Mouse (Mus musculus): ENCODE measurements around the gene Srpk1. TPM values are rescaled to one million over a fixed set of nuclear protein-coding genes. Genes with fewer than 3 reads are reported as not detected.

Srpk1 gene
- total RNA-seq (2012; rRNA removed) (125 and 138 TPM in 2 replicates), polyA plus RNA-seq (2012; ENCODE audit: insufficient read depth in 1 of 2, insufficient read length in 2 of 2, low read depth in 1 of 2, low replicate concordance in 2 of 2, missing spikeins in 1 of 2) (100 to 1,000 TPM; 119 to 211 TPM)

- H3K4me1 ChIP-seq (ENCODE audit: control insufficient read depth in 1 of 2, insufficient read depth in 2 of 2, low read length in 2 of 2) = peaks cover 32 to 48% of the 10 kb centered on the region in 2 experiments
- H3K27ac ChIP-seq (ENCODE audit: control insufficient read depth, low read depth, low read length) = peak within 1 kb of the TSS; percentile 80
- H3K27me3 ChIP-seq (ENCODE audit: control insufficient read depth in 1 of 2, insufficient read depth in 2 of 2, low read length in 2 of 2) = no peaks in the 10 kb centered on the region
- H3K9ac ChIP-seq (ENCODE audit: control insufficient read depth, low read depth, low read length, poor library complexity, severe bottlenecking) = peak within 1 kb of the TSS; percentile 99
- peaks cover 50% of the 10 kb centered on the region for H3K79me2 ChIP-seq (ENCODE audit: control insufficient read depth, insufficient read depth, low read length, poor library complexity)
- H3K36me3 ChIP-seq (ENCODE audit: control insufficient read depth in 1 of 2, insufficient read depth in 2 of 2, low read length in 2 of 2) = peaks cover 21 to 54% of the 10 kb centered on the region in 2 experiments
- H3K9me3 ChIP-seq (replicated peaks; ENCODE audit: insufficient read depth, low read length) = no peaks in the 10 kb centered on the region
- H3K4me3 ChIP-seq (ENCODE audit: control insufficient read depth in 1 of 2, insufficient read depth in 1 of 2, low read depth in 2 of 2, low read length in 2 of 2) = peak within 1 kb of the TSS; percentile 71 to 99
- peak; percentile 93 for DNase-seq (ENCODE audit: low read depth, low spot score)
- TF ChIP-seq TAL1 (IDR thresholded peaks at IDR 0.05; ENCODE audit: low read length) (no peak), SMC3 (IDR thresholded peaks at IDR 0.05; ENCODE audit: low read depth, low read length) (no peak), CHD2 (IDR thresholded peaks at IDR 0.05; ENCODE audit: low read length) (no peak), GATA1 (IDR thresholded peaks at IDR 0.05; ENCODE audit: low read depth, low read length) (no peak), MAZ (IDR thresholded peaks at IDR 0.05; ENCODE audit: low read depth, low read length) (no peak; the same call in 1 of the 2 replicates), MYB (IDR thresholded peaks at IDR 0.05; ENCODE audit: low read depth, low read length) (peak; percentile 57; the same call in 1 of the 2 replicates), ZKSCAN1 (IDR thresholded peaks at IDR 0.05; ENCODE audit: low read depth, low read length) (no peak), TCF12 (IDR thresholded peaks at IDR 0.05; ENCODE audit: low read depth, low read length) (peak; percentile 70), KAT2A (conservative IDR thresholded peaks at IDR 0.05; ENCODE audit: low read depth, low read length) (no peak; the same call in 1 of the 2 replicates), MEF2A (IDR thresholded peaks at IDR 0.05; ENCODE audit: extremely low read depth, insufficient replicate concordance, low read depth, low read length, poor library complexity, severe bottlenecking) (peak; percentile 20; the same call in 1 of the 2 replicates), NRF1 (IDR thresholded peaks at IDR 0.05; ENCODE audit: insufficient read depth, low read depth, low read length, poor library complexity, severe bottlenecking) (peak; percentile 93), MXI1 (IDR thresholded peaks at IDR 0.05; ENCODE audit: low read depth, low read length) (no peak; the same call in none of the 2 replicates), GABPA (IDR thresholded peaks at IDR 0.05; ENCODE audit: low read depth, low read length) (no peak), UBTF (IDR thresholded peaks at IDR 0.05; ENCODE audit: borderline replicate concordance, insufficient read depth, low read depth, low read length) (no peak), MYC (IDR thresholded peaks at IDR 0.05; ENCODE audit: low read depth, low read length) (peak; percentile 60; the same call in 1 of the 2 replicates), HCFC1 (IDR thresholded peaks at IDR 0.05; ENCODE audit: low read depth, low read length) (peak; percentile 76), MAX (IDR thresholded peaks at IDR 0.05; ENCODE audit: low read length) (peak; percentile 84), CHD1 (IDR thresholded peaks at IDR 0.05; ENCODE audit: low read depth, low read length) (no peak), CTCF (IDR thresholded peaks at IDR 0.05 in 2 of 3, conservative IDR thresholded peaks at IDR 0.05 in 1 of 3; ENCODE audit: control insufficient read depth in 1 of 3, insufficient read depth in 1 of 3, low read depth in 2 of 3, low read length in 3 of 3, poor library complexity in 1 of 3, severe bottlenecking in 1 of 3) (no peak), POLR2A (IDR thresholded peaks at IDR 0.05; ENCODE audit: control insufficient read depth in 1 of 2, insufficient read depth in 1 of 2, low read depth in 1 of 2, low read length in 2 of 2, poor library complexity in 1 of 2) (peak; percentile 85 to 88; a peak in 3 of 4 replicates), NELFE (IDR thresholded peaks at IDR 0.05; ENCODE audit: low read depth, low read length) (peak; percentile 94), JUND (IDR thresholded peaks at IDR 0.05; ENCODE audit: low read depth, low read length) (no peak), ZNF384 (IDR thresholded peaks at IDR 0.05; ENCODE audit: low read depth, low read length) (no peak), RCOR1 (IDR thresholded peaks at IDR 0.05; ENCODE audit: low read depth, low read length) (peak; percentile 41; the same call in 1 of the 2 replicates), ZMIZ1 (IDR thresholded peaks at IDR 0.05; ENCODE audit: low read depth, low read length) (peak; percentile 92), POLR2AphosphoS2 (IDR thresholded peaks at IDR 0.05; ENCODE audit: low read length) (peak; percentile 74; the same call in 1 of the 2 replicates), USF2 (IDR thresholded peaks at IDR 0.05; ENCODE audit: borderline replicate concordance in 1 of 2, insufficient read depth in 1 of 2, low read depth in 1 of 2, low read length in 2 of 2) (no peak), ETS1 (IDR thresholded peaks at IDR 0.05; ENCODE audit: low read depth, low read length) (0 out of 2 replicates have a peak, but pooled peaks have one; percentile 26), MAFK (IDR thresholded peaks at IDR 0.05; ENCODE audit: borderline replicate concordance, low read depth, low read length) (no peak), E2F4 (IDR thresholded peaks at IDR 0.05; ENCODE audit: borderline replicate concordance, low read depth, low read length) (peak; percentile 66; the same call in 1 of the 2 replicates), ZC3H11A (IDR thresholded peaks at IDR 0.05; ENCODE audit: low read depth, low read length) (no peak), BHLHE40 (IDR thresholded peaks at IDR 0.05; ENCODE audit: borderline replicate concordance, low read depth, low read length) (no peak), USF1 (IDR thresholded peaks at IDR 0.05; ENCODE audit: low read depth, low read length) (peak; percentile 36; the same call in 1 of the 2 replicates), ELF1 (IDR thresholded peaks at IDR 0.05; ENCODE audit: low read depth, low read length) (peak; percentile 59; the same call in 1 of the 2 replicates), TBP (IDR thresholded peaks at IDR 0.05; ENCODE audit: low read depth, low read length) (peak; percentile 44), POLR2AphosphoS5 (IDR thresholded peaks at IDR 0.05; ENCODE audit: borderline replicate concordance, low read depth, low read length) (no peak)
Observed at GRCm38 (mm10) chr17:28622300-28622759, at the start of gene Srpk1. TSS of gene Srpk1 (minus strand) at chr17:28622709.

Data from MEL (cell line).